Mouse (Mus musculus) stomach, postnatal 0 days (tissue): Measurements from ENCODE around the gene Foxp1.

Experiments
- CTCF ChIP-seq: IDR thresholded peaks from 2 replicates; pipeline ENCODE4 v1.5.1; 2016; ENCODE audit warnings: antibody characterized with exemption, low read depth, mild to moderate bottlenecking, moderate library complexity
- EP300 ChIP-seq: optimal IDR thresholded peaks from 2 replicates; pipeline ENCODE3; 2016; ENCODE audit warnings: antibody characterized with exemption

DNA sequence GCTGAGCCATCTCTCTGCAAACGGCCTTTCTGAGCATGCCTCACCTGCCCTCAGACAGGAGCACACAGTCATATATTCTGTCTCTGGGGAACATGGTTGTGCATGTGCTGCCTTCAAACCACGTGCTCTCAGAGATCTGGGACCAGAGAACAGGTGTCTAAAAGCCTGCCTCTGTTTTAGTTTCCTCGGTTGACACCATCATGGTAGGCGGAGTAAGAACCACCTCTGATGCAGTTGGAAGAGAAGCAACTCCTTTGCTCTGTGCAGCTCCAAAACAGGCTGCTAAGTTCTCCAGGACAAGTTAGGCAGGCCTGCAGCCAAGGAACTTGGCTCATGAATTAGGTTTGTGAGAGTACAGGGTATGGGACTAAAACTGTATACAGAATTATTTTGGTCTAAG is 356.4 kb downstream of the Foxp1 start:
- TF ChIP-seq CTCF (no peak), EP300 (no peak)
